Mouse (Mus musculus) kidney, embryonic 14.5 days (tissue): Measurements from ENCODE around the gene Fam71f1. TPM values are rescaled to one million over a fixed set of nuclear protein-coding genes. Genes with fewer than 3 reads are reported as not detected.

Experiments used
- ATAC-seq: fragments of 200-750 bp; cut with Nextera tagmentation; 2 replicates; pipeline ENCODE4 v1.8.0; 2017; ENCODE audit warnings: moderate number of reproducible peaks, mild to moderate bottlenecking, moderate TSS enrichment, moderate library complexity; ENCODE audit not compliant: low FRiP score, low TSS enrichment
- H3K27ac ChIP-seq: fragments of 300-500 bp; sonication (generic); 2 replicates; pipeline ENCODE4 v1.5.1; 2014; ENCODE audit warnings: low read depth, mild to moderate bottlenecking, low read length, moderate library complexity, mixed read lengths
- H3K27me3 ChIP-seq: fragments of 300-500 bp; sonication (generic); 2 replicates; pipeline ENCODE4 v1.6.1; 2014; ENCODE audit warnings: mild to moderate bottlenecking, low read length; ENCODE audit not compliant: control insufficient read depth, insufficient read depth
- H3K36me3 ChIP-seq: fragments of 300-500 bp; sonication (generic); 2 replicates; pipeline ENCODE4 v1.6.1; 2014; ENCODE audit warnings: low read length, mixed read lengths; ENCODE audit not compliant: control insufficient read depth, insufficient read depth
- H3K4me1 ChIP-seq: fragments of 300-500 bp; sonication (generic); 2 replicates; pipeline ENCODE4 v1.6.1; 2014; ENCODE audit warnings: low read length, mixed read lengths; ENCODE audit not compliant: control insufficient read depth, insufficient read depth
- H3K4me2 ChIP-seq: fragments of 300-500 bp; sonication (generic); replicated peaks from 2 replicates; pipeline ENCODE4 v1.6.1; 2014; ENCODE audit warnings: low read depth, mild to moderate bottlenecking, low read length
- H3K4me3 ChIP-seq: fragments of 300-500 bp; sonication (generic); 2 replicates; pipeline ENCODE4 v1.5.1; 2014; ENCODE audit warnings: mild to moderate bottlenecking, low read length
- H3K9ac ChIP-seq: fragments of 300-500 bp; sonication (generic); 2 replicates; pipeline ENCODE4 v1.6.1; 2014; ENCODE audit warnings: low read depth, mild to moderate bottlenecking, low read length, moderate library complexity
- H3K9me3 ChIP-seq: fragments of 300-500 bp; sonication (generic); 2 replicates; pipeline ENCODE4 v1.6.1; 2016; ENCODE audit warnings: low read length; ENCODE audit not compliant: control insufficient read depth
- WGBS: fragments of 180-500 bp; shearing (Covaris S2); extraction: QIAGEN DNeasy Blood & Tissue Kit; methylation state at CpG from one replicate; pipeline ENCODE4 v1.1.7; 2014; 5-methylcytosine and 5-hydroxymethylcytosine counted together
- polyA plus RNA-seq: library from polyadenylated mRNA; unstranded; fragments of >200 nt; fragmentation: Nextera tagmentation; extraction: Ambion mirVana; gene quantifications from 2 replicates; pipeline ENCODE4 v1.2.1, GENCODE M21; 2014

Gene Fam71f1
- 0.19 TPM in 1 of 2 replicates, not detected in the other for polyA plus RNA-seq

GRCm38 (mm10) chr6:29318879-29319278, at the start of gene Fam71f1:
Fam71f1 (plus strand) TSS chr6:29319140.
- peaks cover 7% of the 10 kb centered on the region; the same call in 1 of the 2 replicates for H3K4me1 ChIP-seq
- H3K27ac ChIP-seq = peak within 1 kb of the TSS; percentile 43
- 31% methylated on average over 5 of the region's 5 CpGs for WGBS
- H3K4me3 ChIP-seq = no peak within 1 kb of the TSS
- H3K4me2 ChIP-seq = no peak within 1 kb of the TSS
- no peaks in the 10 kb centered on the region for H3K27me3 ChIP-seq
- H3K9ac ChIP-seq = no peak within 1 kb of the TSS
- H3K36me3 ChIP-seq = no peaks in the 10 kb centered on the region
- no peaks in the 10 kb centered on the region for H3K9me3 ChIP-seq
- ATAC-seq = peak; percentile 86

GRCm38 (mm10) chr6:29270961-29271360, 48.0 kb upstream of the Fam71f1 start:
- 4% methylated on average over 8 of the region's 8 CpGs for WGBS
- no peaks in the 10 kb centered on the region for H3K27me3 ChIP-seq
- peaks cover 11% of the 10 kb centered on the region for H3K4me1 ChIP-seq
- 0 out of 2 replicates have a peak overlapping the region, but pooled peaks have one; percentile 4 for H3K9ac ChIP-seq
- no peak for ATAC-seq
- H3K36me3 ChIP-seq = peaks cover 8% of the 10 kb centered on the region; the same call in 1 of the 2 replicates
- no peaks in the 10 kb centered on the region for H3K9me3 ChIP-seq
- peak overlapping the region; percentile 5; the same call in 1 of the 2 replicates for H3K4me3 ChIP-seq
- H3K4me2 ChIP-seq = peak overlapping the region; percentile 29
- no peak overlapping the region for H3K27ac ChIP-seq

DNA sequence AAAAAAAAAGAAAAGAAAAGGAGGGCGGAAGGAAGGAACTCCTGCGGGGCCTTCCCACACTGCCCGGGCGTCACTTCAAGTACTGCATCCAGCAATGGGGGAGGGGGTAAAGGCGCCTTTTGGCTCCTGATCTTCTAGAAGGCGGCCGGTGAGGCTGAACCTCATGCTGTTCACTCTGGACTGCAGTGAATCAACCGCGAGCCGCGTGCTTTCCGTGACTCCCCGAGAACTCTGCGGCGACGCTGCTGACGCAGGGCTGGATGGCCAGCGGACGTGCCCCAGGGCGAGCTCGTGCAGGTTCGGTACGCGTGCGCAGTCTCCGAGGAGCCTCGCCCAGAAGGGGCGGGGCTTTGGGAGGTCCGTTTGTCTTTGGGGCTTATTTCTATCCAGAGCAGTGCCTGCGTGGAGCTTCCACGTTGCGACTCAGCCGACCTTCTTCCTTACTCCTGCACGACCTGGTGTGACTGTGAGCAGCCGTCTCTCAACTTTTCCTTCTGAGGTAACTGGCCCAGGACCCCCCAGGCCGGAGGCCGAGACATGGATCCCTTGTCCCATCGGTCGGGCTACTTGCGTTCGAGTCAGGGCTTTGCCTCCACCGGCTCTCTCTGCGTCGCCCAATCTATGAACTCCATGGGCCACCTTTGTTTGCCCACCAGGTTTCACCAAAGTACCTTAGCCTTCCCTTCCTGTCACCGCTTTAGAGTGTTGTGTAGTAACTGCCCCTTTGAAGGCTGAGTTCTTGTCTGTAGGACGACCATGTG, 46.4 kb upstream of the Fam71f1 start, which contains the start of gene Hilpda:
Hilpda (plus strand) TSS at position 177 of the 761 bp plus-strand sequence.
- WGBS = under 1% methylated on average over 46 of the region's 46 CpGs
- Histone ChIP-seq H3K4me1 (peaks cover 11% of the 10 kb centered on the region), H3K27me3 (no peaks in the 10 kb centered on the region), H3K4me2 (peak within 1 kb of the TSS; percentile 77), H3K36me3 (peaks cover 8% of the 10 kb centered on the region; the same call in 1 of the 2 replicates), H3K9me3 (no peaks in the 10 kb centered on the region), H3K4me3 (peak within 1 kb of the TSS; percentile 83), H3K27ac (peak within 1 kb of the TSS; percentile 84; the same call in 1 of the 2 replicates), H3K9ac (peak within 1 kb of the TSS; percentile 78)
- ATAC-seq = peak; percentile 98

- Histone ChIP-seq H3K4me1 (peaks cover 7% of the 10 kb centered on the region; the same call in 1 of the 2 replicates), H3K27me3 (no peaks in the 10 kb centered on the region), H3K27ac (no peak overlapping the region), H3K4me2 (no peak overlapping the region), H3K4me3 (no peak overlapping the region), H3K9me3 (no peaks in the 10 kb centered on the region), H3K36me3 (peaks cover 8% of the 10 kb centered on the region; the same call in 1 of the 2 replicates), H3K9ac (no peak overlapping the region)
- WGBS = 95% methylated on average over 5 of the region's 5 CpGs
- ATAC-seq = no peak
These were observed 42.2 kb upstream of the Fam71f1 start for GRCm38 (mm10) chr6:29276746-29277145.

DNA sequence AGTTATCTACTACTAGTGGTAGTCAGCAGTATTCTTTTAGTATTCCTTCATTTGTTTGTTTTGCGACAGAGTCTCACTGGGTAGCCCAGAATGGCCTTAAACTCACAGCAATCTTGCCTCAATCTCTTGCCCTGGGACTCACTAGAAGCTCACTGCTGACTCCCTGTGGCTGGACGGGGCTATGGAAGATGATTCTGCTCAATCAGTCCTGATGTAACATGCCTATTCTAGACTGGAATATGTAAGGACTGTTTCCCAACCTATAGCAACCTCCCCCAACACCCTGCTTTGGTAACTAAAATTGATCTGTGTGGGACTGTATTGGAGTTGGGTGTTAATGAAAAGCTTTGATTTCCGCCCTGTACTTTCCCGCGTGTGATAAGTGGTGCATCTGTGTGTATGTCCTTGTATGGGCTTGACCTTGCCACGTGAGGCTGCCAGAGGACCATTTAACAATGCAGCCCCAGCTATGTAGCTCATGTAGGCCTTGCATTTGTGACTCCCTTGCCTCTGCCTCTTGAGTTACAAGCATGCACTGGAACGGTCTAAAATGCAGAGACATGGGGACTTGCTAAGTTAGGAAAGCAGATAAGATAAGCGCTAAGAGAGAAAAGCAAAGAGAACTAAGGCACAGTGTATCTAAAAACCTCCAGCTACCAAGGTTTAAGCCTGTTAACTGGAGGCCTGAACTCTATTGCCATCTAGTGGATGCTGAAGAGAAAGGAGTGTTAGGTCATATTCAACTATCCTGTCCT, 40.2 kb upstream of the Fam71f1 start:
- 0 out of 2 replicates have a peak, but pooled peaks have one; percentile 39 for ATAC-seq
- Histone ChIP-seq H3K4me2 (no peak overlapping the region), H3K9me3 (no peaks in the 10 kb centered on the region), H3K27ac (no peak overlapping the region), H3K9ac (no peak overlapping the region), H3K27me3 (no peaks in the 10 kb centered on the region), H3K36me3 (peaks cover 8% of the 10 kb centered on the region; the same call in 1 of the 2 replicates), H3K4me1 (0 out of 2 replicates have a peak, but pooled peaks cover 2% of the 10 kb centered on the region), H3K4me3 (no peak overlapping the region)
- 39% methylated on average over 8 of the region's 8 CpGs for WGBS

GRCm38 (mm10) chr6:29279293-29279692, 39.6 kb upstream of the Fam71f1 start, which contains the start of gene Fam71f2:
Fam71f2 (plus strand) TSS chr6:29279593.
- Histone ChIP-seq H3K9me3 (no peaks in the 10 kb centered on the region), H3K4me1 (0 out of 2 replicates have a peak, but pooled peaks cover 2% of the 10 kb centered on the region), H3K27me3 (no peaks in the 10 kb centered on the region), H3K4me2 (no peak within 1 kb of the TSS), H3K36me3 (peaks cover 8% of the 10 kb centered on the region; the same call in 1 of the 2 replicates), H3K9ac (no peak within 1 kb of the TSS), H3K4me3 (no peak within 1 kb of the TSS), H3K27ac (no peak within 1 kb of the TSS)
- 86% methylated on average over 8 of the region's 8 CpGs for WGBS
- ATAC-seq = no peak

- Histone ChIP-seq H3K9ac (no peak overlapping the region), H3K4me2 (no peak overlapping the region), H3K4me3 (no peak overlapping the region), H3K4me1 (0 out of 2 replicates have a peak, but pooled peaks cover 2% of the 10 kb centered on the region), H3K27me3 (no peaks in the 10 kb centered on the region), H3K27ac (no peak overlapping the region), H3K36me3 (no peaks in the 10 kb centered on the region), H3K9me3 (no peaks in the 10 kb centered on the region)
- WGBS = 66% methylated on average over 7 of the region's 7 CpGs
- ATAC-seq = no peak
These were observed 38.3 kb upstream of the Fam71f1 start for GRCm38 (mm10) chr6:29280671-29281070.

- no peak overlapping the region for H3K4me3 ChIP-seq
- no peak for ATAC-seq
- no peak overlapping the region for H3K4me2 ChIP-seq
- H3K36me3 ChIP-seq = no peaks in the 10 kb centered on the region
- no peak overlapping the region for H3K9ac ChIP-seq
- H3K4me1 ChIP-seq = no peaks in the 10 kb centered on the region
- H3K27me3 ChIP-seq = no peaks in the 10 kb centered on the region
- H3K27ac ChIP-seq = no peak overlapping the region
- 76% methylated on average over 7 of the region's 7 CpGs for WGBS
- H3K9me3 ChIP-seq = no peaks in the 10 kb centered on the region
These were observed 32.1 kb upstream of the Fam71f1 start for GRCm38 (mm10) chr6:29286870-29287269.
